Mouse (Mus musculus): Measurements from ENCODE around the gene Cse1l. TPM values are rescaled to one million over a fixed set of nuclear protein-coding genes. Genes with fewer than 3 reads are reported as not detected.

The Cse1l gene
- polyA plus RNA-seq, 1 experiment from 2014 or later: 139 TPM

DNA sequence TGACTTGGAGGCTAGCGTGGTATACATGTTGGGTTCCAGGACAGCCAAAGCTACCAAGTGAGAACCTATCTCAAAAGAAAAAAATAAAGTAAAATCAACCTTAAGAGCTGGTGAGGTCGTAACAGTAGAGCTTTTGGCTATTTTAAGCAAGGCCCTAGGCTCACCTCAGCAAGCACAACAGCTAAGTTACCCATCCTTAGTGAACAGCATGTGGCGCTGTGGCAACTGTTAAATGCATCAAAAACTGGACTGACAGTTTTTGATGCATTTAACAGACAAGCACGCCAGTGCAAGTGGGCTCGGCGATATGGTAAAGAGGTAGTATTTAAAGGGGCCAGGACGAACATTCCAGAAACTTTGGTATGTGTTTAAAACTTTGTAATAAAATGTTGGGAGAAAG lies 85.0 kb downstream of the Cse1l start:
- ATAC-seq (ENCODE audit: insufficient number of reproducible peaks, insufficient read depth, low FRiP score, low read depth): no peak
- H3K9me3 ChIP-seq (ENCODE audit: control insufficient read depth, low read depth, low read length): no peaks in the 10 kb centered on the region
- H3K4me1 ChIP-seq (ENCODE audit: control insufficient read depth, insufficient read depth, low read length): peaks cover 27% of the 10 kb centered on the region; the same call in 1 of the 2 replicates
- H3K4me3 ChIP-seq (ENCODE audit: low read depth, low read length): no peak overlapping the region
- H3K36me3 ChIP-seq (ENCODE audit: control insufficient read depth, insufficient read depth, low read length): no peaks in the 10 kb centered on the region
- H3K27ac ChIP-seq (ENCODE audit: low read length): no peak overlapping the region
- no peaks in the 10 kb centered on the region for H3K27me3 ChIP-seq (ENCODE audit: control insufficient read depth, insufficient read depth, low read length)
- H3K9ac ChIP-seq (replicated peaks; ENCODE audit: low read depth, low read length): no peak overlapping the region
- H3K4me2 ChIP-seq (replicated peaks; ENCODE audit: low read depth, low read length): no peak overlapping the region
- 76% methylated on average over 7 of the region's 7 CpGs for WGBS

DNA sequence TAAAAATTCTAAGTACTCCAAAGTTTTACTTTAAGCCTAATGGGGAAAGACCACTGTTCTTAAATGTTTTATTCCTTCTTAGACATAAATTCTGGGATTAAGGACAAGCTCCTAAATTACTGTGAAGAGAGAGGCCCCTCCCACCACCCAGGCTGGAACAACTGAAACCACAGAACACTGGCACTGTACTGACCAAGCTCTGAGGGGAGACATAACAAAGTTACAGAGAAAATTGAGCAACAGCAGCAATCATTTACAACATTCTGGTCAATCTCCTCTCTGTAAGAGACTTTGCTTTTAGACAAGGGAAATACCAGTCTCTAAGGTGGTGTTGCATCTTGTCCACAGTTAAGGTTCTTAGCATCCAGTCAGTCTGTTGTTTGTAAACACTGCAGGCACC lies 86.1 kb downstream of the Cse1l start:
- H3K4me3 ChIP-seq (ENCODE audit: low read depth, low read length): no peak overlapping the region
- ATAC-seq (ENCODE audit: insufficient number of reproducible peaks, insufficient read depth, low FRiP score, low read depth): no peak
- H3K9ac ChIP-seq (replicated peaks; ENCODE audit: low read depth, low read length): no peak overlapping the region
- H3K27me3 ChIP-seq (ENCODE audit: control insufficient read depth, insufficient read depth, low read length): no peaks in the 10 kb centered on the region
- H3K4me2 ChIP-seq (replicated peaks; ENCODE audit: low read depth, low read length): no peak overlapping the region
- H3K36me3 ChIP-seq (ENCODE audit: control insufficient read depth, insufficient read depth, low read length): no peaks in the 10 kb centered on the region
- H3K4me1 ChIP-seq (ENCODE audit: control insufficient read depth, insufficient read depth, low read length): peaks cover 27% of the 10 kb centered on the region; the same call in 1 of the 2 replicates
- no peak overlapping the region for H3K27ac ChIP-seq (ENCODE audit: low read length)
- no peaks in the 10 kb centered on the region for H3K9me3 ChIP-seq (ENCODE audit: control insufficient read depth, low read depth, low read length)

DNA sequence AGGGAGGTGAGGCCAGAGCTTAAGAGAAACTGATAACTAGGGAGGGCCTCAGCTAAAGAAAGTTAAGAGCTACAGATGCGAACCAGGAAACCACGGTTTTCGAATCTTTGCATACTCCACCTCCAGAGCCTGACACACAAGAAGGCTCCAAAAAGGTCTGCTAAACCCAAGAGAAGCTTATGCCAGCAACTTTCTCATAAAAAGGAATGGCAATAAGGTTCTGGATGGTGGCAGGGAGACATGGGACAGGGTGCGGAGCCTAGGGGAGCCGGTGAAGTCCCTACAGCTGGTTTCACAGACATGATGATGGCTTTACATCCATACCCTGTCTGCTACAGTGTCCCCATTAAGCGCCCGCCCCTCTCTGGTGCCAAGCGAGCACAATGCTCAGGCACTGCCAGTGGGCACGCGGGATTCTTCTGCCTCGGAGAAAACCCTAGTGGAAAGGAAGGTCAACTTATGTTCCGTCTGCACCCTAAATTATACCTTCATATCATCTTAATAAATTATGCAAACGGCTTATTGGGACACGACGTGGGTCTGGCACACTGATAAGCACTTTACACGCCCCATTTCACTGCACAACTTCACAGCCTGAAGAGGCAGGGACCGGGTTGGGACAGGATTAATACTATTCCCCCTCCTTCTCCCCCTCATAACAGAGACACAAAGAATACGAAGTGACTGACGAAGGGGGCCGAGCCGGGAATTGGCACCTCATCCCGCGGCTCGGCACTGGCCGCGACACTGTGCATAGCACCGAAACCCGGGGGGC lies 89.4 kb downstream of the Cse1l start:
- no peak for ATAC-seq (ENCODE audit: insufficient number of reproducible peaks, insufficient read depth, low FRiP score, low read depth)
- H3K27ac ChIP-seq (ENCODE audit: low read length): peak overlapping the region; percentile 98
- H3K4me3 ChIP-seq (ENCODE audit: low read depth, low read length): peak overlapping the region; percentile 94
- peak overlapping the region; percentile 96 for H3K9ac ChIP-seq (replicated peaks; ENCODE audit: low read depth, low read length)
- H3K27me3 ChIP-seq (ENCODE audit: control insufficient read depth, insufficient read depth, low read length): no peaks in the 10 kb centered on the region
- peak overlapping the region; percentile 89 for H3K4me2 ChIP-seq (replicated peaks; ENCODE audit: low read depth, low read length)
- H3K9me3 ChIP-seq (ENCODE audit: control insufficient read depth, low read depth, low read length): no peaks in the 10 kb centered on the region
- WGBS: 2% methylated on average over 28 of the region's 28 CpGs
- no peaks in the 10 kb centered on the region for H3K36me3 ChIP-seq (ENCODE audit: control insufficient read depth, insufficient read depth, low read length)
- H3K4me1 ChIP-seq (ENCODE audit: control insufficient read depth, insufficient read depth, low read length): peaks cover 27% of the 10 kb centered on the region; the same call in 1 of the 2 replicates

Other genes with a start within 250 kb of the Cse1l start
- 9.1 and 10.4 TPM in 2 replicates for gene Prex1, start 192.2 kb upstream of the Cse1l start, polyA plus RNA-seq (2014; fragmentation: Nextera tagmentation; extraction: Ambion mirVana)
- 5.7 and 7.9 TPM in 2 replicates for gene Trp53rkb, start 113.5 kb upstream of the Cse1l start, polyA plus RNA-seq (2014; fragmentation: Nextera tagmentation; extraction: Ambion mirVana)
- 6.2 and 6.4 TPM in 2 replicates for gene Arfgef2, start 100.5 kb upstream of the Cse1l start, polyA plus RNA-seq (2014; fragmentation: Nextera tagmentation; extraction: Ambion mirVana)
- gene Stau1, start 90.3 kb downstream of the Cse1l start, polyA plus RNA-seq (2014; fragmentation: Nextera tagmentation; extraction: Ambion mirVana): 81.9 and 82.3 TPM in 2 replicates
- 38.2 and 45.3 TPM in 2 replicates for gene Ddx27, start 109.2 kb downstream of the Cse1l start, polyA plus RNA-seq (2014; fragmentation: Nextera tagmentation; extraction: Ambion mirVana)
- gene Znfx1, start 157.0 kb downstream of the Cse1l start, polyA plus RNA-seq (2014; fragmentation: Nextera tagmentation; extraction: Ambion mirVana): 6.7 TPM in 2 replicates

All from stomach, embryonic 14.5 days (tissue).